Mouse (Mus musculus) embryo, embryonic 9.5 days (tissue): Measurements from ENCODE around the gene Itpr3.

ENCODE experiments used
- DNase-seq: peaks from one replicate; pipeline ENCODE4 v3.0.0-alpha.2; 2017; ENCODE audit errors: extremely low spot score

The Itpr3 gene

DNA sequence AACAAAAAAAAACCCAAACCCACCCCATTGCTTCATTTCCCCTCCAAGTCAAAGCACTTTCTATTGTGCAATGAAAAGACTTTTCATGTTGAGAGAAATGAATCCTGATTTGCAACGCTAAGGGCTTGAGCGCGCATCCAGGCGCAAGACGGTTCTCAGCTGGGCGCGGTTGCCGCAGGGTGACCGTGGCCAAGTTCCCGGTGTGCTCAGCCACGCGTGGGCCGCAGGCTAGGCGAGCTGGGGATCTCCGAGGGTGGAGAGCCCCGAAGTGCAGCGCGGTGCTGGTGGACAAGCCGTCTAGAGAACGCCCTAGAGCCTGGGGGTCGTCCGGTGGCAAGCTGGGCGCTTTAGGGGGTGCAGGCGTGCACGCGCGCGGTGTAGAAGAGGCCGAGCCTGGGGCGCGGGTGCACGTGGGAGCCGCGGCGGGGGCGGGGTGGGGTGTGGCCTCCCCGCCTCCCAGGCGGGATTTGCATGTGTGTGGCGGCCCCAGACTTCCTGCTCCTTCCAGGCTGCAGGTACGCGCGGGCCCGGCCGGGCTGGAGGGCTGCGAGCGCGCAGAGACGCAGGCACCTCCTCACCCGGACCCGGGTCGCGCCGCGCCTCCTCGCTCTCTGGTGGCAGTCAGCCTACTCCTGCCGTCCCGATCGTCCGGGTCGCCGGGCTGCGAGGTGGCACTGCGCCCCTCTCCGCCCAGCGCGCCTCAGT lies at the start of gene Itpr3:
Itpr3 (plus strand) TSS at position 493 of the 705 bp plus-strand sequence.
- DNase-seq: peak; percentile 64

DNA sequence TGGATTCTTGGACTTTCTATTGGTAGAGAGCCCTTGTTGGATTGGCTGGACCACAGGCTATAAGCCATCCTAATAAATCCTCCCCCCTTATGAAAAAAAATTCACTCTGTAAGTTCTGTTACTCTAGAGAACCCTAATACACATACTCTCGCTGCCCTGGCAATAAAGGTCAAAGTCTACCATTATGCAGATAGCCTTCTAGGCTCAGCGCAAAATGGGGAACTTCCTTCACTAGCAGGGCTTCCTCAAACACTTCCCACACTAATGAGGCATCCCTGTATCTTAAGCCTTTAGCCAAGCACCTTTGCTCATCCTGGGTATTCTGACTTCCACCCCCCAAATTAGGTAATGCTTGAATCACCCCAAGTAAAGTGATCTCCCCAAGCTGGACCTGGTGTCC lies 48.8 kb upstream of the Itpr3 start:
- DNase-seq: no peak

DNA sequence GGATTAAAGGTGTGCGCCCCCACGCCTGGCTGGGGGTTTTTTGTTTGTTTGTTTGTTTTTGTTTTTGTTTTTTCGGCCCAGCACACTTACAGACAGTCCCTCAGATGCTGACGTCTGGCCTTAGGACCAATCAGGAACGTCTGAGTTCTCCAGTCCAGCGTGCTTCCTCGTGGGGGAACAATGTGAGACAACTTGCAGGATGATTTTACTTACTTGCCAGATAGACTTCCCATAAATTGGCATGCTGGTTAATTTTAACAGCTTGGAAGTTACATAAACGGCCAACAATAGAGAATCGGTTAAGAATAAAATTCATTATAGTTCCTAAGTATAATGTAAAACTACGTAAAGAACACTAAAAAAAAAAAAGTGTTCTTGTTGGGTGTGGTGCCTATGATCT lies 45.9 kb upstream of the Itpr3 start:
- no peak for DNase-seq

DNA sequence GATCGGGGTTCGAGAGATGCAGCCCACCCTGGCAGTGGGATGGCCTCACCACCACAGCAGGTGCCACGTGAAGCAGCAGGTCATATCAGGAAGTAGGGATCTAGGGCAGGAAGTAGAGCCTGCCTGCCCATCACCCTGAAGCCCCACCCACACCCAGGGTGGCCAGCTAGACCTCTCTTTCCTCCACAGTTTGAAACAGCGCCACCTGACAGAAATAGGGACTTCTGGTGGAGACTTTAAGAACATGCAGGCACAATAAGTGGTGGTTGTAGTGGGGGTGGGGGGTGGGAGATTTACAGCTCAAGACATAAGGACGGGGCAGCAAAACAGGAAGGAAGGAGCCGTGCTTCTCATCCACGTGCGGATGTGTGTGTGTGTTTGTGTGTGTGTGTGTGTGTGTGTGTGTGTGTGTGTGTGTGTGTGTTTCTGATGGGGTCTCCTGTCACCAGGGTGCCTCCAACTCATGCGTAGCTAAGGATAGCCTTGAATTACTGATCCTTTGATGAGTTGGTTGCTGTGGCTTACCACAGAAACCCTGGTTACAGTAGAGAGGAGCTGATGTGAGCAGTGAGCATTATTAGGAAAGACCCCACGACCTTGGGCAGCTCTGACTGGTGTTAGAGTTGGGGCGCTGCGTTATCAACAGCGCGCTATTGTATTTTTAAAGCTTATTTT lies 45.0 kb upstream of the Itpr3 start:
- no peak for DNase-seq

DNA sequence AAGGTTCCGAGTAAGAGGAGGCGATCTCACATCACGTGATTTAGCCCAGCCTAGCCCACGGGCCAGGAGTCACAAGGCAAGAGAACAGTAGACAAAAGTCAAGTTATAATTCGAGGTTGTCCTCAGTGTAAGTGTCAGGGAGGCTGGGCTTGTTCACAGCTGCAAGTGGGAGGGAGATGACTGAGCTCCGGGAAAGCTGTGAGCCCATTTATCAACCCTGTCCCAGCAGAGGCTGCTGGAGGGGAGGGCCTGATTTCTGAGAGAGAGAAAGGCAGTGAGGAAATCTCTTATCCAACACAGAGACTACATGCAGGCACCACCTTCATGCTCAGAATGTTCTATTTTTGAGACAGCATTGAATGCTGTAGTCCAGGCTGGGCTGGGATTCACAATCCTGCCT lies 44.2 kb upstream of the Itpr3 start:
- no peak for DNase-seq

DNA sequence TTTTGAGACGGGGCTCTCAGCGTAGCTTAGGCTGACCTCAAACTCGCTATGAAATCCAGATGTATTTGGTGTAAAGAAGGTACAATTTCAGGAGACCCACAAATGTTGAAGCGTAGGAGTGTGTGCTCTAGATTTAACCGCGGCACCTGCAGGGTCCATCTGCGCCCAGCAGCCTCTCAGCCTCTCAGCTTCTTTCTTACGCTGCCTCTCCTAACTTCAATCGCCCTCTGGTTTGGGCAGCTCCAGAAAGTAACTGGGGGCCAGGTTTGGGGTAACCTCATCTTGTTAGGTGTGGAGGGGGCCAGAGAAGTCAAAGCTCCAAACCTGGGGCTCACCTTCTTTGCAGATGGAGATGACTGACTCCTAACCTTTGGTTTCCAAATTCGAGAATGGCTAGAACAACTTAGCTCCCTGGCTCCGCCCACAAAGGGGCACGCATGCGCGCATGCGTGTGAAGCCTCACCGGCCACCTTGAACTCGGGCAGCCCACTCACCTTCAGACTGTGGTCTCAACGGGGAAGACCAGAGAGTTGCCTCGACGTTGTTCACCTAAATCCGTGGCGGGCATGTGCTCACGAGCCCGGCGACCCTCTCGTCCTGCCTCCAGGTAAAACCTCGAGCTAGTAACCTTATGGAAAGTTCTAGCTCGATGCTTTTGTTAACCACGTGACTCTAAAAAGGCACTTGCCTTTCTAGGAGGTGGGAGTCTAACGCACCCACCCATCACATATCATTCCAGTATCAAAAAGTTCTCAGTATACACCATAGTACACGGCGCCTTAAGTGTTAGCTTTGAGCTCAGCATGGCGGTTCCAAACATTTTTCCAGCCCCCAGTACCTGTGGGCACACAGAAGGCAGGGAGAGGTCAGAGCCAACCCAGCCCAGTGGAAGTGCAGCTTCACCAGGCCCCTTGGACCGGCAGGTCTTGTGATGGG lies 39.3 kb upstream of the Itpr3 start:
- DNase-seq: peak; percentile 90

DNA sequence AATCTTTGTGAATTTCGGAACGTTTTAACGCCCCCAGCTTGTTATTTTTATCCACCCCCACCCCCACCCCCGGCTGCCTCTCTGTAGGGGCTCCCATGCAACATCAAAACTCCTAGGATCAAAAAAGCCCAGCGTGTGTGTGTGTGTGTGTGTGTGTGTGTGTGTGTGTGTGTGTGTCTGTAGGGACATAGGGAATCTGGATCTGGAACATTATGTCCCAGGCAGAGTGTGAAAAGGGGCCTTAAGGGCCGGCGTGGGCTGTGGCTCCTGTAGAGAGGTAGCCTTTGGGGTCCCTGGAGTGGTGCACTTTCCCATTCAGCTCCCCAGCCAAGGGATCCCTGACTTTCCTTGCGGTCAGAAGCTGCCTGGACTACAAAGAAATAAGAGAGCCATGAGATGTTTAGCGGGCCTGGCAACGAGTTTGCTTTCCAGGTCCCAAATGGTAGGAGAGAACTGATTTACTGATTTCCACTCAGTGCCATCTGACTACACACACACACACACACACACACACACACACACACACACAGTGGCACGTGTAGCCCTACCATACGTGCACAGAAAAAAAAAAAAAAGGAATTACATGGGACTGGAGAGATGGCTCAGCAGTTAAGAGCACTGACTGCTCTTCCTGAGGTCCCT lies 38.4 kb upstream of the Itpr3 start:
- no peak for DNase-seq

DNA sequence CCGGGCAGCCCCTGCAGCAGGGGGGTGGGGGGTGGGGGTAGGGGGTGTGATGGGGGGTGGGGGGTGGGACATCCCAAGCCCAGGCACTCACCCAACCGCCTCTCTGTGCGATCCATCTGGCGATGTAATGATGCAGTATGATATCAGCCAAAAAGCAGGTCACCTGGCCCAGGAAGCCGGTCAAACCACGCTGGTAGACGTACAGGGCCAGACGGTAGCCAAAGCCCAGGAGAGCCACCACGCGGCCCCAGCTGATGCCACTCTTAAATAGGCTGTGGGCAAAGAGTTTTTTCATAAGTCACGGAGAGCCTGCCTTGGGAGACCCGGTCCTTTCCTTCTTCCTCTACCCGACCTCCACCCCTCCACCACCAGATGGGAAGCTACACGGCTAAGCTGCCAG lies 36.0 kb upstream of the Itpr3 start:
- DNase-seq: no peak

DNA sequence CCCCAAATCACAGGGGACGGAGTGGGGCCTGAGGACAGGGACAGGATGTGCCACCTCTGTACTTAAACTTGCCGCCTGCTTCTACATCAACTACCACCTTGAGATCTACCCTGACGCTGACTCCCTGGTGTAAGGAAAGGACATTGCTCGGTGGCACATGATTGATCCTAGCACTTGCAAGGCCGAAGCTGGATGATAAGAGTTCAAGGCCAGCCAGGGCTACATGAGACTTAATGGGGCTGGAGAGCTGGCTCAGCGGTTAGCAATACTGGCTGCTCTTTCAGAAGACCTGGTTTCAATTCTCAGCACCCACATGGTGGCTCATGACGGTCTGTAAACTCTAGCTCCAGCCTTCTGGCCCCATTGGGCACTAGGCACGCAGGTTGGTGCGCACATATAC lies 35.4 kb upstream of the Itpr3 start:
- no peak for DNase-seq

DNA sequence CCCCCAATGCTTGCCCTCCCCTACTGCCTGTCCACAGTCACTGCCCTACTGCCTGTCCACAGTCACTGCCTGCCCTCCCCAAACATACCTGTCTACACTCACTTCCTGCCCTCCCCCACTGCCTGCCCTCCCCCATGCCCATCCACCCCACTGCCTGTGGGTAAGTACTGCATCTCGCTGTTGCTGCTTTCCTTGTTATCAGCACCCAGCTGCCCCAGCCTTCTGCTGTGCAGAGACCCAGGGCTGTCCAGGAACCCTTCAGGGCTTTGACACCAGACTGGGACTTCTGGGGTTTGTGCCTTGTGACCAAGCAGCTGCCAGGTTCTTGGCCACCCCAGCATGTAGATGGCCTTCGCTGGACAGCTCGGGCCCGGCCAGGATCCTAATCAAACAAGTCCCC lies 33.8 kb upstream of the Itpr3 start:
- no peak for DNase-seq

DNA sequence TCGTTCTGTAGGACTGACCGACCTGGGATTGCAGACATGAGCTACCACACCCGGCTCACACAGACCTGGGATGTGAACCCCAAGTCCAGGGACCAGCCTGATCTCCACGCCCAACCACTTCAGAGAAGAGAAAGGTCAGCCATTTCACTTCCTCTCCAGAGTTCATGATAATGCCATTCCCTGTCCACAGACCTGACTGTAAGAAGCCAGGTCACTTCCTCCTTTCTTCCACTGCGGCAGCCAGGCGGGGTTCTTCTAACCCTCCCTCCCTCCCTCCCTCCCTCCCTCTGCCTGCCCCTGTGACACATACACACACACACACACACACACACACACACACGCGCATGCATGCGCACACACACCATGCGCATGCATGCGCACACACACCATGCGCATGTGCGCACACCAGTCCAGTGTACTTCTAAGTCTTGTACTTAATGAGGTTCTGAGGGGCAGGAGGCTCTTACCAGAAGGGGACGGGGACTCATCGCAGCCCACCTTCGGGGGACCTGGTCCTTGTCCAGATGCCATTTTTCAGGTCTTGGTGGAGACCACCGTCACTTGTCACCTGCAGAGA lies 31.7 kb upstream of the Itpr3 start:
- DNase-seq: no peak

DNA sequence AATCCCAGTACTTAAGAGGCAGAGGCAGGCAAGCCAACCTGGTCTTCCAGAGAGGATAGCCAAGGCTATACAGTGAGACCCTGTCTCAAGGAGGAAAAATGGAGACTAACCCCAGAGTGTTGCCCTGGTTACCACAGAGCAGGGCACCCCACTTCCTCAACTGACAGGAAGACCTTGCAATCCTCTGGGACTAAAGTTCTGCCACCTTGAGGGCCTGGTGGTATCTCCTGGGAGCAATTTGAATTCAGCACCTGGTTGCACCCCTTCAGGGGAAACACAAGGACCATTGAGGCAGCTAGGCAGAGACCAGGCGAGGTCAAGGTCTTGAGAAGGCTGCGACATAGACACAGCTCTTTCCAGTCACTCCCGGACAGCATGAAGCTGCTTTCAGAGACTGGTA lies 31.2 kb upstream of the Itpr3 start:
- DNase-seq: no peak

DNA sequence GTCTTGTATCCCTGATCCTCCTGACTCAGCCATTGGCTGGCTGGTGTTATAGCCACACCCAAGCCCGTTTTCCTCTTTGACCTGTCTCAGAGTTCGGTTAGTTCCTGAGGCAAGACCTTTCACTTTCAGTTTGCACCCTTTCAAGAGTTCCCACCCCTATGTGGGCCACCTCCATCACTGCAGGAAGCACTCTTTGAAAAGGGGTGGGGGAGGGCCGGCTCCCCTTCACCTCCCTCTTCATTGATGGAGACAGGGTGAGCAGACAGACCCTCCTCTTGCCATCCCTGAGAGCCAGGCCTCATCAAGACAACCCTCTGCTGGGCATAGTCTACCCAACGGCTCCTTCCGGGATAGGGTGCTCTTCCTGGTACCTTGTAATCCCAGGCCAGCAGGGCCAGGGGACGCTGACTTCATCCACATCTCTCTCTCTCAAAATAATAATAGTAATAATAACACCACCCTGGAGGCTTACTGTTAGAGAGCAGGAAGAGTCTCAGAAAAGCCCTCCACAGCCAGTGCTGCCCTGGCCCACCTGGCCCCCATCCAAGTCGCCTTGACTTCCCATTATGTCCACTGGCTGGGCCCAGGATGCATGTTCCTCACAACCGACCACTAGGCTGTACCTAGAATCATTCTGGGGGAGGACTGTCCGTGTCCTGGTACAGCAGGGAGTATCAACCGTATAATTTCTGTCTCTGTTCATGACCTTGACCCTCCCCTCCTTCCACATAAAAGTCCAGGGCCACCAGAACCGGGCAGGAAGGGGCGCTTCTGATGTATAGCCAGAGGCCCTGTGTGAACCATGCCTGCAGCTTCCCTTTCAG lies 29.4 kb upstream of the Itpr3 start:
- DNase-seq: no peak

DNA sequence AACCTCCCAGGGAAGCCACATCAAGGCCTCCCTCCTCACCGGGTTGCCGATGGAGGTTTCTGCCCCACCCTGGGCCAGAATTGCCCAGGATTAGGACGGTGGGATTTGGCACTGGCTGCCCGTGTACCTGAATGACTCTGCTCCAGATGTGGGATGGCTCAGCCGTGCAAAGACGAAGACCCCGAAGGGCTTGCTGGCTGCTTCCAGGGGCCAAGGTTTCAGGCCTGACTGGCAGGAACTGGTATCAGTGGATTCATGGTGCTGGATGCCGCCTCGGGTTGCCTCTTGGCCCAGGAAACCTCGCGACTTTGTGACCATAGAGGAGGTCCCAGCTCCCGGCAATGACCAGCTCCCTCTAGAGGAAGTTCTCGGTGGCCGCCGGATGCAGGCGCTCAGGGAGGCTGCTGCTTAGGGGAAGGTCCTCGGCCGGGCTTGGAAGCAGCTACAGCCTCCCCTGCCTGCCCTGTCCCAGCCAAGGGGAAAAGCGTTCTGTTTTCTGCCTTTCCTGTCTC lies 28.8 kb upstream of the Itpr3 start:
- DNase-seq: peak; percentile 93

DNA sequence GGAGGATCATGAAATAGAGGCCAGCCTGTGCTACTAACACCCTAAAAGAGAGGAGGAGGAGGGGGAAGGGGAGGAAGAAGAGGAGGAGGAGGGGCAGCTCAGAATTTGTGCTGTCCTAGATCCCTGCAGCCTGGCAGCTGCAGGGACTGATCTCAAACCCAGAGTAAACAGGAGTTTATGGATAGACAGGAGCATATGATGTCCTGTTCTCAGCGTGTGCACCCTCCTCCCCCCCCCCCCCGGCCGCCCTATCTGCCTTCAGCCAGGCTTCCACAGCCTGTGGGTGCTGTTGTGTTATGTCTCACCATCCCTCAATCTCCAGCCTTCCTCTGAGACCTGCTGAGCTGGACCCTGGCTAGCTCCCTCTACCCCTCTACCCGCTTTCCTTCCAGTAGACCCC lies 28.2 kb upstream of the Itpr3 start, which contains the start of gene Bak1:
Bak1 (minus strand) TSS at position 101 of the 400 bp plus-strand sequence.
- no peak for DNase-seq

DNA sequence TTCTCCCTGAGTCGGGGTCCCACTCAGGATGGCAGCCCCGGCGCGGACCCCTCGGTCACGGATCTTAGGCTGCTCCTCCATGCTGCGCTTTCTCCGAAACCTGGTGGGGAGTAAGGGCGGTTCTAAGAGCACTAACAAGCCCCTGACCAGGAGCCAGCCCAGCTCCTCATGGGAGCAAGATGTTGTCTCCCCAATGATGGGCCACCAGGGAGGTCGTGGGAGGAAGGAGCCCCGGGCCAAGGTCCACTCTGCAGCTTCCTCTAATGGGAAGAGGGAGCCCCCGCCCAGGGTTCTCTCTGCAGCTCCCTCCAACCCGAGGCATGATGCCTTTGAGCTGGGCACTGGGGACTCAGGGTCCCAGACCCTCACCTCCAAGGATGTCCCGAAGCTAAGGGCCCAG lies 27.7 kb upstream of the Itpr3 start:
- DNase-seq: no peak

DNA sequence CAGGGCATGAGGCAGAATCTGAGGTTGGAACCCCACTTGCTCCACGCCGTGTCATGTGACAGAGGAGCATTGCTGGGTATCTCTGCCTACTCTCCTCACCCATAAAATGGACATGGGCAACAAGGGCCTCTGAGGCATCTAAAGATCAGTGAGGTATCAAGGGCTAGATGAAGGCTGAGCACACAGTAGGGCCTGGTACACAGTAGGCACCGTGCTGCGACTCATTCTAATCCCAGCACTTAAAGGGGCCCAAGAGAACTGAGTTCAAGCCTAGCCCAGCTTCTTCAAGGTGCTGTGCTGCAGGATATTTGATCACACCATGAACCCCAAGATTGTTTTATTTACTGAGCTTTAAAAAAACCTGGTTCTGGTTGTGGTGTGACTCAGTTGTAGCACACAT lies 26.2 kb upstream of the Itpr3 start:
- DNase-seq: no peak

DNA sequence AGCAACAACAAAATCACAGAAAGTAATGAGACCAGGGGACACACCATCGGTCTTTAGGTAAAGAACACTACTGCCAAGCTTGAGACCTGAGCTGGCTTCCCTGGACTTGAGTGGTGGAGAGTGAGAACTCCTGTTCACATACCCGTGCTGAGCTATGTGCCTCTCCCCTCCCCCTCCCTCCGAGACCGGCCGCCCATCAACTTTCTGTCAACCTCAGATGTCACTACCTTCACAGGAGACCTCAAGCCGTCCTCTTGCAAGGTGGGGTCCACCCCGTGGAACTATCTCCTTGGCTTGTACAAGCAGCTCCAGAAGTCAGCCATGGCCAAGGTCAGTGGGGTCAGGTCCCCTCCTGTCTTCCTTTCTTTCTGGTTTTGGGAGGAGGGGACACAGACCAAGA lies 24.8 kb upstream of the Itpr3 start:
- DNase-seq: no peak

DNA sequence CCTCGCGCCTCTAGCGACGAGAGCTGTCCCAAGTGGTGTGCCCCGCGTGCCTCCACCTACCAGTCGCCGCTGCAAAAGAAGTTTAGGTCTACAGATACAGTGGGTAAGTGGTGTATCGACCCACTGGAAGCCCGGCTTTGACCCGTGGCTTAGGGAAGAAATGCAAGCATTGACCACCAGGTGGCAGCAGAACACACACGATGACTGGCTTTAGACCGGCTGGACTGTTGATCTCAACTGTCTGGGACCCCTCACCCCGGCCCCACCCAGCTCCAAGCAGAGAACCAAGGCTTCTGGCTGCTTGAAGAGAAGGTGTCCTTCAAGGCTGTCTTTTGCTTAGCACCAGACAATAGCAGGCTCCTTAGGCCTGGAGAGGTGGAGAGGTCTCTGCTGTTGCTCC lies 24.2 kb upstream of the Itpr3 start:
- peak; percentile 84 for DNase-seq

DNA sequence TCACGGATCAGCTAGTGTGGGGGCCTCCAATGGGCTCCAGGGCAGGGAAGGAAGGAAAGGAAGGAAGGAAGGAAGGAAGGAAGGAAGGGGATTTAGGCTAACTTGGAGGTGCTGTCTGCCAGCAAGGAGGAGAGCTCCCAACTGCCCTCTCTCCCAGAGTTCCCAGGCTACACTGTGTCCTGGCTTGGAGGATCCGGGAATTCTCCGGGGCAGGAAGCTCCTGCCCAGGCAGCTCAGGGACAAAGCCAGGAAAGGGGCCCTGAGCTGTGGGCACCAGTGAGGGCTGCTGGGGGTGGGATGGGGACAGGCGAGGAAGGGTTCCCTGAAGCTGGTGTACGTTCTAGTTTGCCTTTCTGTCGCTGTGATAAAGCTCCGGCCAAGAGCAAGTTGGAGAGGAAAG lies 20.6 kb upstream of the Itpr3 start:
- no peak for DNase-seq
